18 mouse cellular contexts compared by ENCODE assay signal in genomic region chr17:71202136-71202535, GRCm38 (mm10). TPM values are rescaled to one million over a fixed set of nuclear protein-coding genes. Genes with fewer than 3 reads are reported as not detected.
DNase-seq lines count a peak whose midpoint lies in the region; ATAC-seq and TF ChIP-seq lines count a peak whose summit lies in the region.
"Had no signal": no experiment of that assay in that cellular context is flagged by ENCODE, and none has a peak within 500 bp of the region (broad histone marks: within the 10 kb centered on the region; RNA-seq: fewer than 3 reads in every experiment).

No protein-coding gene starts in this region.

- peak; percentile 66 for ATAC-seq in intestine, embryonic 16.5 days
- peak; percentile 73; the same call in 1 of the 2 replicates for ATAC-seq in kidney, embryonic 16.5 days (ENCODE audit: low FRiP score, low TSS enrichment)
- ATAC-seq in liver, postnatal 0 days = peak; percentile 72
- ATAC-seq: inflammation-experienced regulatory T-cells, adult 6 months; midbrain, embryonic 15.5 days had no signal

- H3K9ac ChIP-seq in intestine, embryonic 16.5 days (ENCODE audit: low read depth, low read length) = no peak overlapping the region
- H3K9ac ChIP-seq in kidney, embryonic 16.5 days (replicated peaks; ENCODE audit: low read length) = no peak overlapping the region
- no peak overlapping the region for H3K9ac ChIP-seq in liver, postnatal 0 days (replicated peaks)
- H3K9ac ChIP-seq: embryonic facial prominence, embryonic 12.5 days; heart, embryonic 13.5 days; lung, embryonic 15.5 days; midbrain, embryonic 15.5 days had no signal

- H3K4me1 ChIP-seq in intestine, embryonic 16.5 days (ENCODE audit: control insufficient read depth, insufficient read depth, low read length) = peaks cover 18% of the 10 kb centered on the region
- H3K4me1 ChIP-seq in kidney, embryonic 16.5 days (ENCODE audit: insufficient read depth, low read length) = peaks cover 28% of the 10 kb centered on the region
- peaks cover 22% of the 10 kb centered on the region; the same call in 1 of the 2 replicates for H3K4me1 ChIP-seq in liver, postnatal 0 days (ENCODE audit: insufficient read depth)
- H3K4me1 ChIP-seq: embryonic facial prominence, embryonic 12.5 days; midbrain, embryonic 15.5 days had no signal

- no peaks in the 10 kb centered on the region for H3K36me3 ChIP-seq in intestine, embryonic 16.5 days (ENCODE audit: control insufficient read depth, insufficient read depth, low read length)
- no peaks in the 10 kb centered on the region for H3K36me3 ChIP-seq in kidney, embryonic 16.5 days (ENCODE audit: insufficient read depth, low read length)
- no peaks in the 10 kb centered on the region for H3K36me3 ChIP-seq in liver, postnatal 0 days (replicated peaks; ENCODE audit: insufficient read depth, low read length)
- H3K36me3 ChIP-seq: embryonic facial prominence, embryonic 12.5 days; heart, embryonic 13.5 days; lung, embryonic 15.5 days; midbrain, embryonic 15.5 days had no signal

- TF ChIP-seq EP300 in liver, postnatal 0 days (IDR thresholded peaks at IDR 0.05; ENCODE audit: low read depth) = peak; percentile 59; the same call in 1 of the 2 replicates

- DNase-seq in embryo, embryonic 10.5 days (ENCODE audit: low spot score) = peak; percentile 31
- DNase-seq in liver, postnatal 0 days = no peak
- no peak for DNase-seq in layer of hippocampus, adult 8-10 months (ENCODE audit: low spot score in 2 of 2)
- DNase-seq in neural tube, embryonic 10.5 days (ENCODE audit: extremely low spot score, low spot score) = no peak
- no peak for DNase-seq in lung, postnatal 14 days
- DNase-seq: adrenal gland, postnatal 36 days; cerebellum, postnatal 10 days; gastrocnemius, postnatal 25 days; heart, postnatal 4 days; right cerebral cortex, postnatal 25 days; thymus, adult 18-20 months had no signal

- no peak overlapping the region for H3K27ac ChIP-seq in intestine, embryonic 16.5 days (ENCODE audit: low read length)
- H3K27ac ChIP-seq in kidney, embryonic 16.5 days (ENCODE audit: low read length) = peak overlapping the region; percentile 56; the same call in 1 of the 2 replicates
- peak overlapping the region; percentile 96 for H3K27ac ChIP-seq in liver, postnatal 0 days (ENCODE audit: low read depth)
- H3K27ac ChIP-seq: embryonic facial prominence, embryonic 12.5 days; heart, embryonic 13.5 days; lung, embryonic 15.5 days; midbrain, embryonic 15.5 days had no signal

- no peaks in the 10 kb centered on the region for H3K9me3 ChIP-seq in intestine, embryonic 16.5 days (ENCODE audit: control insufficient read depth, low read length)
- no peaks in the 10 kb centered on the region for H3K9me3 ChIP-seq in kidney, embryonic 16.5 days (ENCODE audit: low read length)
- H3K9me3 ChIP-seq in liver, postnatal 0 days (ENCODE audit: low read length) = no peaks in the 10 kb centered on the region
- H3K9me3 ChIP-seq: embryonic facial prominence, embryonic 12.5 days; heart, embryonic 13.5 days; lung, embryonic 15.5 days; midbrain, embryonic 15.5 days had no signal

- no peaks in the 10 kb centered on the region for H3K27me3 ChIP-seq in intestine, embryonic 16.5 days (replicated peaks; ENCODE audit: control insufficient read depth, insufficient read depth, low read length)
- H3K27me3 ChIP-seq in kidney, embryonic 16.5 days (ENCODE audit: insufficient read depth, low read length) = no peaks in the 10 kb centered on the region
- H3K27me3 ChIP-seq in liver, postnatal 0 days (ENCODE audit: insufficient read depth, low read length) = no peaks in the 10 kb centered on the region
- H3K27me3 ChIP-seq: embryonic facial prominence, embryonic 12.5 days; heart, embryonic 13.5 days; lung, embryonic 15.5 days; midbrain, embryonic 15.5 days had no signal

- no peak overlapping the region for H3K4me3 ChIP-seq in intestine, embryonic 16.5 days (ENCODE audit: low read length)
- H3K4me3 ChIP-seq in kidney, embryonic 16.5 days (ENCODE audit: low read length) = no peak overlapping the region
- H3K4me3 ChIP-seq in liver, postnatal 0 days (ENCODE audit: low read depth, low read length) = no peak overlapping the region
- H3K4me3 ChIP-seq: embryonic facial prominence, embryonic 12.5 days; heart, embryonic 13.5 days; lung, embryonic 15.5 days; midbrain, embryonic 15.5 days had no signal

- H3K4me2 ChIP-seq in intestine, embryonic 16.5 days (ENCODE audit: low read depth, low read length) = no peak overlapping the region
- H3K4me2 ChIP-seq in kidney, embryonic 16.5 days (replicated peaks; ENCODE audit: low read depth, low read length) = no peak overlapping the region
- H3K4me2 ChIP-seq in liver, postnatal 0 days (ENCODE audit: low read depth, low read length) = no peak overlapping the region
- H3K4me2 ChIP-seq: embryonic facial prominence, embryonic 12.5 days; heart, embryonic 13.5 days; lung, embryonic 15.5 days; midbrain, embryonic 15.5 days had no signal

- TF ChIP-seq CTCF in liver, postnatal 0 days (IDR thresholded peaks at IDR 0.05; ENCODE audit: low read depth) = no peak

- WGBS in intestine, embryonic 16.5 days = 60% methylated on average over 4 of the region's 4 CpGs
- 67% methylated on average over 4 of the region's 4 CpGs for WGBS in kidney, embryonic 16.5 days
- 73% methylated on average over 4 of the region's 4 CpGs for WGBS in liver, postnatal 0 days (ENCODE audit: insufficient replicate concordance)

RNA-seq across cellular contexts. Expression of gene Lpin2, which starts 19.8 kb away (rescaled TPM):
- 19.2 and 22.7 TPM in 2 replicates for polyA plus RNA-seq in intestine, embryonic 16.5 days (2015; fragmentation: Nextera tagmentation; extraction: Ambion mirVana)
- polyA plus RNA-seq in kidney, embryonic 16.5 days (2015; fragmentation: Nextera tagmentation; extraction: Ambion mirVana) = 65.8 and 78.4 TPM in 2 replicates
- polyA plus RNA-seq in liver, postnatal 0 days (2015; fragmentation: Nextera tagmentation; extraction: Ambion mirVana) = 34.0 and 44.5 TPM in 2 replicates
- total RNA-seq in layer of hippocampus, adult 8-10 months (2022) = 100 to 1,000 TPM in 2 of 4 experiments, 10 to 100 TPM in 2; 87.1 to 123 (median 105) TPM
